Mouse (Mus musculus) cortical plate, adult 2 months (tissue): Measurements from ENCODE around the gene Ube2e3. TPM values are rescaled to one million over a fixed set of nuclear protein-coding genes. Genes with fewer than 3 reads are reported as not detected.

ENCODE experiments used
- H3K27ac ChIP-seq: fragments of 200-500 bp; 2 replicates; pipeline ENCODE4 v1.5.1; 2012; ENCODE audit warnings: low read length, control low read depth, inconsistent platforms; ENCODE audit not compliant: insufficient read depth
- H3K4me1 ChIP-seq: fragments of 200-500 bp; 2 replicates; pipeline ENCODE4 v1.6.1; 2011; ENCODE audit warnings: low read length; ENCODE audit not compliant: control insufficient read depth, insufficient read depth
- H3K4me3 ChIP-seq: fragments of 200-500 bp; 2 replicates; pipeline ENCODE4 v1.5.1; 2011; ENCODE audit warnings: mild to moderate bottlenecking, low read length, control low read depth; ENCODE audit not compliant: insufficient read depth
- CTCF ChIP-seq: fragments of 200-500 bp; IDR thresholded peaks from 2 replicates; pipeline ENCODE4 v1.5.1; 2011; ENCODE audit warnings: mild to moderate bottlenecking, control low read depth, low read length; ENCODE audit not compliant: insufficient read depth; ENCODE audit errors: extremely low read depth
- POLR2A ChIP-seq: fragments of 200-500 bp; IDR thresholded peaks from 2 replicates; pipeline ENCODE4 v1.6.1; 2011; ENCODE audit warnings: mild to moderate bottlenecking, low read length, control low read depth; ENCODE audit not compliant: insufficient read depth; ENCODE audit errors: extremely low read depth
- polyA plus RNA-seq: library from polyadenylated mRNA; depleted of rRNA; stranded (reverse); fragments of >200 nt; gene quantifications from 2 replicates; pipeline ENCODE4 v1.2.3, GENCODE M21; 2012

Ube2e3 gene
- polyA plus RNA-seq, 1 experiment: 59.6 TPM

DNA sequence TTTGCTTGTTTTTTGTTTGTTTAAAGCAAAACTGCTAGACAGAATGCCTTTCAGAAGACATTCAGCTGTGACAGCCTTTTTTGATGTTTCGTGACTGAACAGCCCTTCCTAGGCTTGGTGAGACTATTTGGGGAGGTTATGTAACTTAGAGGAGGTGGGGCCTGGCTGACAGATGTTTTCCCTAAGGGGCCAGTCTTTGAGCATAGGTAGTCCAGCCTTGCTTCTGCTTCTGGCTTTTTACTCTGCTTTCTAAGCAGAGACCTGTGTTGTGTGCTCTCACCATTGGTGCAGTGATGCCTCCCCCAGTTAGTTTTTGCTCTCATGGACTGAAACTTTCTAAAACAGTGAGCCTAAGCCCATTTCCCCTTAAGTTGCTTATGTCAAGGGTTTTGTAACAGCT, 14.1 kb downstream of the Ube2e3 start:
- no peak overlapping the region for H3K4me3 ChIP-seq
- no peak overlapping the region for H3K27ac ChIP-seq
- H3K4me1 ChIP-seq: peaks cover 6% of the 10 kb centered on the region; the same call in 1 of the 2 replicates
- no peak for TF ChIP-seq CTCF

DNA sequence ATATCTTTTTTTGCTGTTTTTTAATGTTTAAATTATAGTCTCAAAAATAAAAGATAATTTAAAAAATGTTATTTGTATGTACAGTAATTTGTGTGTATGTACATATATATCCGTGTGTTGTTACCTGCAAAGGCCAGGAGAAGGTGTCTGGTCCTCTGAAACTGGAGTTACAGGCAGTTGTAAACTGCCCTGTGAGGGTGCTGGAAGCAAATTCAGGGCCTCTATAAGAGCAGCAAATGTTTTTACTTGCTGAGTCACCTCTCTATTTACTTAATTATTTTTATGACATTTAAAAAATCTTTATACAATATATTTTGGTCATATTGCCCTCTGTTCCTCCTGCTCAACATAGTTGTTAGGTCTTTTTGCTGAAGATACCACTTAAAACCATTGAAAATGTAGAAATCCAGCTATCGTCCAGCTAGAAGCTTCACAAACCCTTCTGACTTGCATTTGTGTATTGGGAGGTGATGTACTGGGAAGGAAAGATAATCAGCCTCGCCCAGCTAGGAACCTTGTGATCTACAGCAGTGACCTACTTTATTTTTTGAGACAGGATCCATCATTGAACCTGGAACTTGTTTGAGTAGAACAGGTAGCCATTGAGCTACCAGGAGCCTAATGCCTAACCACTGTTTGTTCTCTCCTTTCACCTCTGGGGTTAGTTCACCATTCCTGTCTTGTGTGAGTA, 15.0 kb downstream of the Ube2e3 start:
- Histone ChIP-seq H3K27ac (no peak overlapping the region), H3K4me1 (peaks cover 6% of the 10 kb centered on the region; the same call in 1 of the 2 replicates), H3K4me3 (no peak overlapping the region)
- no peak for TF ChIP-seq POLR2A
- no peak for TF ChIP-seq CTCF

DNA sequence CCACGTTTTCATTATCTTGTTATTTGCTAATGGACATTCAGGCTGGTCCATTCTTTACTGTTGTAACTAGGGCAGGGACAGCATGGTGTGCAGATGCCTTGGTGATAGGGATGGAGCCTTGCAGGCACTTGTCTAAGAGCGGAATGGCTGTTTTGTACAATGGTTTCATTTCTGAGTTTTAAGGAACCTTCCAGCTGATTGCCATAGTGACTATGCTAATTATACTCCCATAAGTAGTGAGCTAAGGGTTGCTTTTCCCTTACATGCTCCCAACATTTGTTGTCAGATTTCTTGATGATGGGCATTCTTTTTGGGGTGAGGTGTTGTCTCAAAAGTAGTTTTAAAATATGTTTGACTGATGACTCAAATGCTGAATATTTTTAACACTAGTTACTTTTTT, 18.5 kb downstream of the Ube2e3 start:
- Histone ChIP-seq H3K4me3 (no peak overlapping the region), H3K4me1 (peaks cover 5% of the 10 kb centered on the region; the same call in 1 of the 2 replicates), H3K27ac (no peak overlapping the region)
- TF ChIP-seq POLR2A (no peak), CTCF (no peak)

DNA sequence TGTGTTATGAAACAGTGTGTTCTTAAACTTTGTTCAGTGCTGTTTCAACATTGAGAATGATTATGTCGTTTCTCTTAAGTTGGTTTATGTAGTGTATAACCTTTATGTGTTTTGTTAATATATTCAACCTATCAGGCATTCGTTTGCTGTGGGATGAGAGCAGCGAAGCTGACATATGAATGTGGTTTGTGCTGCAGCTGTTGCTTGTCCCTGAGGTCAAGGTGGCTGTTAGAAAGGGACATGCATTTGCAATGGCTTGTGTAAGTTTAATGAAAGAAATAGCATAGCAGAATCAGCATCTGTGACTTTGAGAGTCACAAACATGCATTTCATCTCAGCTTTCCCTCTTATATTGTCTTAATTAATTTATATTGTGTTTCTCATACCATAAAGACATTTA, 20.3 kb downstream of the Ube2e3 start:
- H3K4me3 ChIP-seq: no peak overlapping the region
- TF ChIP-seq CTCF: no peak
- TF ChIP-seq POLR2A: no peak

DNA sequence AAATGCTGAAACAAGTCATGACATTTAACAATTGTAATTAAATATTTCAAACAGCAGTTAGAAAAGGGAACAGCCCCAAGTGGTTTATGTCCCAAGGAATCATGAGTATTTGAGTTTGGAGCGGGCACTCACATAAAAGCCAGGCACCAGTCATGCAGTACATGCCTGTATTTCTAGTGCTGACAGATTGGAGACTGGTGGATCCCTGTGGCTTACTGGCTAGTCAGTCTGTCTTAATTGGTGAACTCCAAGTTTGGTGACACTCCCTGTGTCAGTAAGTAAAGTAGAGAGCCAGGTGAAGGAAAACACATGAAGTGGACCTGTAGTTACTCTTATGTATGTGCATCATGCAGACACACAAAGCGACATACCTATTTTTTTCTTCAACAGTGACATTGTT, 27.3 kb downstream of the Ube2e3 start:
- TF ChIP-seq POLR2A: no peak
- H3K4me1 ChIP-seq: no peaks in the 10 kb centered on the region; the same call in 1 of the 2 replicates

More for the DNA sequence above, 20.3 kb downstream of the Ube2e3 start:
- H3K27ac ChIP-seq: no peak overlapping the region
- H3K4me1 ChIP-seq: peaks cover 3% of the 10 kb centered on the region; the same call in 1 of the 2 replicates

DNA sequence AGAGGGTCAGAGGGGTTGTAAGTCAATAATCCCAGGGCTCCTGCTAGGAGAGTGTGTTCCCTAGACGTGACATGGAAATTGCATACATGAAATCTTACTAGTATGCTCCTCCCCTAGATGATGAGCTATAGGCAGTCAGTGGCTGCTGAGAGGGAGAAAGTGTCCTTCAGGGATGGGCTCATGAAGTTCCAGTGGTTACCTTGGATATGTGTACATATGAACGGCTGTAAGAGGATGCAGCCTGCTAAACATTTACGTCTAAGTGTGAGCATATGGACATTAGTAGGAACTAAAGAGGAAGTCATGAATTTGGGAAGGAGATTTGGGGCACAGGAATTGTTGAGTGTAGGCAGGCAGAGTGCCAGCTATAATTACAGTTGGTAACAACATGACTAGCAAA, 38.0 kb downstream of the Ube2e3 start:
- TF ChIP-seq POLR2A (no peak), CTCF (no peak)
- peaks cover 6% of the 10 kb centered on the region for H3K4me1 ChIP-seq

More for the DNA sequence above, 27.3 kb downstream of the Ube2e3 start:
- no peak overlapping the region for H3K27ac ChIP-seq
- H3K4me3 ChIP-seq: no peak overlapping the region

DNA sequence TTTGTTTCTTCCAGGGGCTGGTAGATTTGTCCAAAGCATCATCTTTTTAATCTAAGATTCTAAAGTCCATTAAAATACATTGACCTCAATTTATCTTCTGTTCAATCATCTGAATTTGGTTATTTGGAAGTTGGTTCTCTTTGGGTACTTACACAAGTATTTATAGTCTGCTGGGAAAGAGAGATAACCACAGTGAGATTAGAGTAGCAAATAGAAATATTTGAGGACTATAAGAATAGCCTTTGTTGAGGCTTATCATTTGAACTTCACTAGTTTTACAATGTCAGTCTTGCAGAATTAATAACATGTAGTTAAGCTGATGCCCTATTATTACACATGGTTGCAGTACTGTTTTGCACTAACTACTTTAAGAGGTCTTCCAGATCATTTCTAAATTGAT, 43.6 kb downstream of the Ube2e3 start:
- no peak for TF ChIP-seq POLR2A
- TF ChIP-seq CTCF: no peak
- Histone ChIP-seq H3K4me1 (0 out of 2 replicates have a peak, but pooled peaks cover 2% of the 10 kb centered on the region), H3K4me3 (no peak overlapping the region), H3K27ac (no peak overlapping the region)

More for the DNA sequence above, 38.0 kb downstream of the Ube2e3 start:
- Histone ChIP-seq H3K4me3 (no peak overlapping the region), H3K27ac (no peak overlapping the region)

DNA sequence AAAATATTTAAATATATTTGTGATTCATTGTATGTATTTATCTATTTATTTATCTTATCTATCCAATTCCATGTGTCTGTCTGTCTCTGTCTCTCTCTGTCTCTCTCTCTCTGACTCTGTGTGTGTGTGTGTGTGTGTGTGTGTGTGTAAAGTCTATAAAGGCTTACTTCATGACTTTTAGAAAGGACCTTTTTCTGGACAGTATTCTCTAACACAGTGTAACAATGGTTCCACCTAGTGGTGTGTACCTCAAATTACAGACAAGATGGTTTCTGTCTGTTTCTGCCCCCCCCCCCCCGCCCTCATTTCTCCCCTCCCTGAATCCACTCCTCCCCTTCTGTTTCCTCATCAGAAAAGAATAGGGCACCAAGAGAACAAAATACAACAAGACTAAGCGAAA, 46.9 kb downstream of the Ube2e3 start:
- TF ChIP-seq CTCF: no peak
- TF ChIP-seq POLR2A: no peak
- Histone ChIP-seq H3K4me3 (no peak overlapping the region), H3K4me1 (no peaks in the 10 kb centered on the region), H3K27ac (no peak overlapping the region)

DNA sequence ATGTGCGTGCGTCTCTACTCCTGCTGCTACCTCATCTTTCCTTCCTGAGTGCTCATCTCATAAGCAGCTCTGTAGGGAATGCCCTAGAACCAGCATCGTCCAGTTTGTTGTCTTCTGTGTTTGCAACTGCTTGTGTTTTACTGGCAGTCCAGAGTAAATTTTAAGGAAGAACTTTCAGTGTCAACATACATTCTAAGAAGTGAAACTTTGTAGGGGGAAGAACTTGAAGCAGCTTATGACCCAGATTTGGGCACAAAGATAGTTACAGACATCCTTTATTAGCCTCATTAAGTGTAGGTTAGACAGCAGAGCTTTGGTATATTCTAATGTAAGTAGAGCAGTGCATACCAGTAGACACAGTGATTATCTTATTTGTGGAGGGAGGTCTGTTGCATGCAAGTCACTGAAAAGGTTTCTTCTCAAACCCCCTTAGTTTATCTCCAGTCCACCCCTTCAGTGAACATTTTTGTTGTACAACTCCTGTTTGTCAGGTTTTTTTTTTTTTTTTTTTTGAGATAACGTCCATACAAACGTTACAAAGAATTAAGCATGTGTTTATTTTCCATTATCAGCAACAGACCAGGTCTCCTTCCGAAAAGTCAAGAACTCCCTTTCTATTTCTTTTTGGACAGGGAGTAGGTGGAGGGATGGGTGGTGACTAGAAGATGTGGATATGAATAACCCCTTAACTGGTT, 55.2 kb downstream of the Ube2e3 start:
- TF ChIP-seq CTCF (no peak), POLR2A (no peak)
- peaks cover 13% of the 10 kb centered on the region for H3K4me1 ChIP-seq
- H3K4me3 ChIP-seq: no peak overlapping the region
- no peak overlapping the region for H3K27ac ChIP-seq

DNA sequence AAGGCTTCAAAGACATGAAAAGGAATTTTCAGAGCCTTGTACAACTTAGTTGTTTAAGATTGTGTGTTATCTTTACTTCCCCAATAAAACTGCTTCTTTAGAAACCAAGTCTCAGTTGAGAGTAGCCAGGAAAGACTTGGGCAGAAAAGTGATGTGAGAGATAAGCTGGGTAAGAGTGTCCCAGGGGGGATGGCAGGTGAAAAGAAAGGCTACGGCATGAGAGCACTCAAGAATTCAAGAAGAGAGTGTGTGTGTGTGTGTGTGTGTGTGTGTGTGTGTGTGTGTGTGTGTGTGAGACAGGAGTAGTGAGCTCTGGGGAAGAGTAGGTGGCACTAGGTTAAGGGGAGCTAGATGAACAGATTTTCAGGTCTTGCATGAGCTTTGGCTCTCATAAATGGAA, 57.9 kb downstream of the Ube2e3 start:
- Histone ChIP-seq H3K4me1 (peaks cover 15% of the 10 kb centered on the region), H3K27ac (no peak overlapping the region), H3K4me3 (no peak overlapping the region)
- no peak for TF ChIP-seq CTCF
- no peak for TF ChIP-seq POLR2A
